Mouse (Mus musculus): ENCODE measurements around the gene Tspan2. TPM values are rescaled to one million over a fixed set of nuclear protein-coding genes. Genes with fewer than 3 reads are reported as not detected.

The Tspan2 gene
- polyA plus RNA-seq, 1 experiment from 2014 or later = 10.6 TPM

- no peak overlapping the region for H3K4me3 ChIP-seq (ENCODE audit: low read length)
- 82% methylated on average over 4 of the region's 4 CpGs for WGBS
- H3K9me3 ChIP-seq (ENCODE audit: low read length) = no peaks in the 10 kb centered on the region
- peaks cover 19% of the 10 kb centered on the region for H3K4me1 ChIP-seq (ENCODE audit: insufficient read depth, low read length)
- no peaks in the 10 kb centered on the region for H3K36me3 ChIP-seq (ENCODE audit: insufficient read depth, low read length)
- H3K9ac ChIP-seq (replicated peaks; ENCODE audit: low read length) = no peak overlapping the region
- no peak for ATAC-seq (ENCODE audit: low FRiP score, low TSS enrichment)
- H3K27ac ChIP-seq (ENCODE audit: low read length) = no peak overlapping the region
- peaks cover 11% of the 10 kb centered on the region for H3K27me3 ChIP-seq (ENCODE audit: insufficient read depth, low read length)
- no peak overlapping the region for H3K4me2 ChIP-seq (replicated peaks; ENCODE audit: low read depth, low read length)
Observed at GRCm38 (mm10) chr3:102732619-102733018, 1.7 kb upstream of the Tspan2 start.

DNA sequence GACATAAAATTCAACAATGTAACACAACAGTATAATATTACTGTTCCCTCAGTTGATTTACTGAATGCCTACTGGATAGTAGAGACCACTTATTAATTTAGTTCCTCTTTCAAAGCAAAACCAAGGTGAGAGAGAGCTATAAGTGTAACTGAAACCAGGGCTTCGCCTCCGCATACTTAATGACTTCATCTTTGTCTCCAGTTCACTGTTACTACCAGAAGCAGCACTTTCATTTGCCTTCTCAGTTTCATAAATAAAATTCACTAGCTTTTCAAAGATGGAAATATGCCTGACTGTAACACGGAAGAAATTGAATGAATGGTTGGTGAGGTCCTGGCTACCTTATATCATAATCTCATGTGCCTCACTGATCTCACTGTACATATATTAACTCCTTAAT, 1.3 kb upstream of the Tspan2 start:
- ATAC-seq (ENCODE audit: low FRiP score, low TSS enrichment) = no peak
- 87% methylated on average over 3 of the region's 3 CpGs for WGBS
- no peaks in the 10 kb centered on the region for H3K9me3 ChIP-seq (ENCODE audit: low read length)
- H3K4me1 ChIP-seq (ENCODE audit: insufficient read depth, low read length) = peaks cover 19% of the 10 kb centered on the region
- no peaks in the 10 kb centered on the region for H3K36me3 ChIP-seq (ENCODE audit: insufficient read depth, low read length)
- H3K9ac ChIP-seq (replicated peaks; ENCODE audit: low read length) = no peak overlapping the region
- H3K27ac ChIP-seq (ENCODE audit: low read length) = no peak overlapping the region
- peaks cover 11% of the 10 kb centered on the region for H3K27me3 ChIP-seq (ENCODE audit: insufficient read depth, low read length)
- no peak overlapping the region for H3K4me3 ChIP-seq (ENCODE audit: low read length)
- no peak overlapping the region for H3K4me2 ChIP-seq (replicated peaks; ENCODE audit: low read depth, low read length)

- Histone ChIP-seq H3K9me3 (ENCODE audit: low read length) (no peaks in the 10 kb centered on the region), H3K36me3 (ENCODE audit: insufficient read depth, low read length) (no peaks in the 10 kb centered on the region), H3K4me2 (replicated peaks; ENCODE audit: low read depth, low read length) (peak overlapping the region; percentile 93), H3K27ac (ENCODE audit: low read length) (peak overlapping the region; percentile 52; the same call in 1 of the 2 replicates), H3K9ac (replicated peaks; ENCODE audit: low read length) (peak overlapping the region; percentile 72), H3K27me3 (ENCODE audit: insufficient read depth, low read length) (peaks cover 11% of the 10 kb centered on the region), H3K4me3 (ENCODE audit: low read length) (peak overlapping the region; percentile 72), H3K4me1 (ENCODE audit: insufficient read depth, low read length) (peaks cover 19% of the 10 kb centered on the region)
- WGBS = 21% methylated on average over 6 of the region's 6 CpGs
- ATAC-seq (ENCODE audit: low FRiP score, low TSS enrichment) = no peak
Observed at GRCm38 (mm10) chr3:102733936-102734312, 405 bp upstream of the Tspan2 start.

GRCm38 (mm10) chr3:102735031-102735558, 766 bp downstream of the Tspan2 start:
- peak overlapping the region; percentile 72 for H3K4me3 ChIP-seq (ENCODE audit: low read length)
- H3K4me1 ChIP-seq (ENCODE audit: insufficient read depth, low read length) = peaks cover 19% of the 10 kb centered on the region
- H3K27ac ChIP-seq (ENCODE audit: low read length) = no peak overlapping the region
- peaks cover 11% of the 10 kb centered on the region for H3K27me3 ChIP-seq (ENCODE audit: insufficient read depth, low read length)
- H3K36me3 ChIP-seq (ENCODE audit: insufficient read depth, low read length) = no peaks in the 10 kb centered on the region
- H3K9me3 ChIP-seq (ENCODE audit: low read length) = no peaks in the 10 kb centered on the region
- peak overlapping the region; percentile 72 for H3K9ac ChIP-seq (replicated peaks; ENCODE audit: low read length)
- ATAC-seq (ENCODE audit: low FRiP score, low TSS enrichment) = peak; percentile 69
- peak overlapping the region; percentile 93 for H3K4me2 ChIP-seq (replicated peaks; ENCODE audit: low read depth, low read length)
- 2% methylated on average over 33 of the region's 33 CpGs for WGBS

DNA sequence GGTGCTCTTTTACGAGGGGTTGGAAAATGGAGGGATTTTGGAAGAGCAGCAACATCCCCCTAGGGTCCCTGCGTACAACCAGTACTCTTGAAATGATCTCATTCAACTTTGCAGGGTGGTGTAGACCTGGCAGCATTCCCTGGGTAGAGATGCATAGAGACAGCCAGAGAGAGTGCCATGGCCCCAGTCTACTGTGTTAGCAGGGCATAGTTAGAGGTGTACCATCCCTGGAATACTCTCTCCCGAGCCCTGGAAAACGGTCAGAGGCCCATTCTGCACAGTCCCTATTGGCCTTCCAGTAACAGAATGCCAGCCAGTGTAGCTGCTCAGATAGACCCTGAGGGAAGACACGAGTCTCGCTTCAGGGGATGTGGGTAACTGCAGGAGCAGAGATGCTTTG, 1.3 kb downstream of the Tspan2 start:
- peak overlapping the region; percentile 93 for H3K4me2 ChIP-seq (replicated peaks; ENCODE audit: low read depth, low read length)
- peak; percentile 22; the same call in 1 of the 2 replicates for ATAC-seq (ENCODE audit: low FRiP score, low TSS enrichment)
- WGBS = 67% methylated on average over 6 of the region's 6 CpGs

GRCm38 (mm10) chr3:102736436-102736835, 2.1 kb downstream of the Tspan2 start:
- H3K9me3 ChIP-seq (ENCODE audit: low read length) = no peaks in the 10 kb centered on the region
- no peak overlapping the region for H3K4me3 ChIP-seq (ENCODE audit: low read length)
- no peaks in the 10 kb centered on the region for H3K36me3 ChIP-seq (ENCODE audit: insufficient read depth, low read length)
- no peak overlapping the region for H3K9ac ChIP-seq (replicated peaks; ENCODE audit: low read length)
- WGBS = 48% methylated on average over 6 of the region's 6 CpGs
- ATAC-seq (ENCODE audit: low FRiP score, low TSS enrichment) = no peak
- H3K27me3 ChIP-seq (ENCODE audit: insufficient read depth, low read length) = peaks cover 11% of the 10 kb centered on the region
- peaks cover 19% of the 10 kb centered on the region for H3K4me1 ChIP-seq (ENCODE audit: insufficient read depth, low read length)
- H3K27ac ChIP-seq (ENCODE audit: low read length) = no peak overlapping the region
- no peak overlapping the region for H3K4me2 ChIP-seq (replicated peaks; ENCODE audit: low read depth, low read length)

More for the DNA sequence above, 1.3 kb downstream of the Tspan2 start:
- peak overlapping the region; percentile 72 for H3K4me3 ChIP-seq (ENCODE audit: low read length)
- H3K27me3 ChIP-seq (ENCODE audit: insufficient read depth, low read length) = peaks cover 11% of the 10 kb centered on the region
- no peaks in the 10 kb centered on the region for H3K36me3 ChIP-seq (ENCODE audit: insufficient read depth, low read length)
- no peak overlapping the region for H3K27ac ChIP-seq (ENCODE audit: low read length)
- no peaks in the 10 kb centered on the region for H3K9me3 ChIP-seq (ENCODE audit: low read length)
- peak overlapping the region; percentile 72; the same call in 1 of the 2 replicates for H3K9ac ChIP-seq (replicated peaks; ENCODE audit: low read length)
- H3K4me1 ChIP-seq (ENCODE audit: insufficient read depth, low read length) = peaks cover 19% of the 10 kb centered on the region

GRCm38 (mm10) chr3:102737106-102737505, 2.8 kb downstream of the Tspan2 start:
- H3K9me3 ChIP-seq (ENCODE audit: low read length) = no peaks in the 10 kb centered on the region
- peaks cover 11% of the 10 kb centered on the region for H3K27me3 ChIP-seq (ENCODE audit: insufficient read depth, low read length)
- no peak for ATAC-seq (ENCODE audit: low FRiP score, low TSS enrichment)
- 66% methylated on average over 6 of the region's 6 CpGs for WGBS
- no peak overlapping the region for H3K4me2 ChIP-seq (replicated peaks; ENCODE audit: low read depth, low read length)
- H3K4me3 ChIP-seq (ENCODE audit: low read length) = no peak overlapping the region
- H3K27ac ChIP-seq (ENCODE audit: low read length) = no peak overlapping the region
- no peak overlapping the region for H3K9ac ChIP-seq (replicated peaks; ENCODE audit: low read length)
- no peaks in the 10 kb centered on the region for H3K36me3 ChIP-seq (ENCODE audit: insufficient read depth, low read length)
- H3K4me1 ChIP-seq (ENCODE audit: insufficient read depth, low read length) = peaks cover 19% of the 10 kb centered on the region

DNA sequence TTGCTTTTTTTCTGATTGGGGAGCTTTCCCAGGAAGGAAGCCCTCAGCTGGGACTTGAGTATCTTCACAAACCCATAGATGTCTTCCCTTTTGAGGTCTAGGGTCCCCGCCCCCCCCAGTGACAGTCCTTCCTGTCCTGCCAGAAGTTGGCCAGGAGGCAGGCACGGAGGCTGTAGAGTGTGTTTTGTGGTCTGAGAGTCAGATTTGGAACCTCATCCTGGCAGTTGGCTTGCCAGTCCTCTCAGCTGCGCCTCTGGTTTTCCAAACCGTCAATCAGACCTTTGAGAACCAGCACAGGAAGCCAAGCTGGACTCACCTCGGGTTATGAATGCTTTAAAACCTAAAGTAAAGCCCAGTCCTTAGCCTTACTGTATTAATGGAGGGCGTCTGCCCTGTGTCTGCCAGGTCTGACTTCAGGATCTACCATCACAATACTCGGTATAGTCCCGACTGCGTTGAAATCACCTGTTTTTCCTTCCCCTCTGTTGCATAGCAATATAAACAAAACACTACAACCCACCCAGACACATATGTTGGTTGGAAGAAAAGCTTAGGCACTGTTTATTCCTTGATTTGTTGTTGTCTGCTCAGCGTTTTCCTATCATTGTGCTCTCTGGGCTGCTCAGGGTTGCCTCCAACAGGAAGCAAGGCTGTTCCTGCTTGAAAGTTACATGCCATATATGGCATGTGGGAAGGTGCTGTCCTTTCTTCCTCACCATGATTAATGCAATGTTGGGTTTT, 4.0 kb downstream of the Tspan2 start:
- 67% methylated on average over 10 of the region's 10 CpGs for WGBS
- no peak for ATAC-seq (ENCODE audit: low FRiP score, low TSS enrichment)
- no peak overlapping the region for H3K4me2 ChIP-seq (replicated peaks; ENCODE audit: low read depth, low read length)
- H3K27ac ChIP-seq (ENCODE audit: low read length) = peak overlapping the region; percentile 21
- H3K27me3 ChIP-seq (ENCODE audit: insufficient read depth, low read length) = peaks cover 11% of the 10 kb centered on the region
- H3K36me3 ChIP-seq (ENCODE audit: insufficient read depth, low read length) = no peaks in the 10 kb centered on the region
- H3K9ac ChIP-seq (replicated peaks; ENCODE audit: low read length) = no peak overlapping the region
- peaks cover 19% of the 10 kb centered on the region for H3K4me1 ChIP-seq (ENCODE audit: insufficient read depth, low read length)
- no peaks in the 10 kb centered on the region for H3K9me3 ChIP-seq (ENCODE audit: low read length)
- no peak overlapping the region for H3K4me3 ChIP-seq (ENCODE audit: low read length)

GRCm38 (mm10) chr3:102738926-102739325, 4.6 kb downstream of the Tspan2 start:
- WGBS = 85% methylated on average over 6 of the region's 6 CpGs
- Histone ChIP-seq H3K9ac (replicated peaks; ENCODE audit: low read length) (no peak overlapping the region), H3K4me1 (ENCODE audit: insufficient read depth, low read length) (peaks cover 18% of the 10 kb centered on the region), H3K36me3 (ENCODE audit: insufficient read depth, low read length) (no peaks in the 10 kb centered on the region), H3K4me2 (replicated peaks; ENCODE audit: low read depth, low read length) (no peak overlapping the region), H3K27ac (ENCODE audit: low read length) (no peak overlapping the region), H3K9me3 (ENCODE audit: low read length) (no peaks in the 10 kb centered on the region), H3K27me3 (ENCODE audit: insufficient read depth, low read length) (peaks cover 11% of the 10 kb centered on the region), H3K4me3 (ENCODE audit: low read length) (no peak overlapping the region)
- no peak for ATAC-seq (ENCODE audit: low FRiP score, low TSS enrichment)

GRCm38 (mm10) chr3:102742725-102743124, 8.4 kb downstream of the Tspan2 start:
- H3K4me1 ChIP-seq (ENCODE audit: insufficient read depth, low read length) = peaks cover 12% of the 10 kb centered on the region; the same call in 1 of the 2 replicates
- WGBS = 75% methylated on average over 4 of the region's 4 CpGs
- no peaks in the 10 kb centered on the region for H3K36me3 ChIP-seq (ENCODE audit: insufficient read depth, low read length)
- H3K4me2 ChIP-seq (replicated peaks; ENCODE audit: low read depth, low read length) = no peak overlapping the region
- no peak overlapping the region for H3K4me3 ChIP-seq (ENCODE audit: low read length)
- no peak overlapping the region for H3K27ac ChIP-seq (ENCODE audit: low read length)
- no peaks in the 10 kb centered on the region for H3K27me3 ChIP-seq (ENCODE audit: insufficient read depth, low read length)
- no peak for ATAC-seq (ENCODE audit: low FRiP score, low TSS enrichment)
- H3K9ac ChIP-seq (replicated peaks; ENCODE audit: low read length) = no peak overlapping the region
- H3K9me3 ChIP-seq (ENCODE audit: low read length) = no peaks in the 10 kb centered on the region

All from kidney, embryonic 16.5 days (tissue).